Mouse (Mus musculus): ENCODE measurements at regions not wholly inside any gene's neighbourhood (a gene's known extent, or its start where the extent isn't known, plus 50 kb on each side); places are given as distances from the start of the nearest gene placed in this dataset.

DNA sequence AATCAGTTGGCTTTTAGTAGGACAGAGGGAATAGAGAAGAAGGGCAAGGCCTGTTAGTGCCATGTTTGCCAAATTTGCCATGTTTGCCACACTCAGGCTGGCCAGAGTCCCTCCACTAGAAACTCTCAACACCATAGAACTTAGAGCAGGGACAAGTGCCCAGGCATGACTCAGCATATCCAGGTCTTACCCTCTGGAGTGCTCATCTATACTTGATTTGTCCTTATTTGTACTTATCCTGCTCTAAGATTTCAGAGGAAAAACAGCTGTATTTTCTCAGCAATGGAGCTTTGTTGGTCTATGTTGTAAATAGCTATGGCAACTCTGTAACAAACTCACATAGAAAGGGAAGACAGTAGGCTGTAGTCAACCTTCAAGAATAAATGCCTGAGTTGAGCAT is 393.6 kb upstream of the Nrp1 start:
- peak; percentile 5 to 9 for DNase-seq
- intact Hi-C loops (cut with DNase I) = no loop called here

DNA sequence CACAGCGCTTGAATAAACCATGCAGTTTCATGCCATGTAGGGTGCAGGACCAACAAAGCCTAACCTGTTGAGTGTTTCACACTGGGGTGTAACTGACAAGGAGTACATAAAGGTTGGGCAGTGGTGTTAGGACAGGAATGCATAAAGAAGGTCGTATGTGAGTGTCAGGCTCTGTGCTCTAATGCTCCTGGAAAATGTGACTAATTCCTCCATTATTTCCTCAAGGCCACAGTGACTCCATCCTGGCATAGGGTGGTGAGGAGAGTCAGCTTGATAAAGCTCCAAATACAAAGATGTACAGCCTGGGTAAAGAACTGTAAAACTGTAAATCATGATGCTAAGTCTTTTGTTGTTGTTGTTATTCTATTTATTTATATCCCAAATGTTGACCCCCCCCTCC is 393.1 kb upstream of the Nrp1 start:
- intact Hi-C loops (cut with DNase I) = no loop called here
- no peak for DNase-seq

DNA sequence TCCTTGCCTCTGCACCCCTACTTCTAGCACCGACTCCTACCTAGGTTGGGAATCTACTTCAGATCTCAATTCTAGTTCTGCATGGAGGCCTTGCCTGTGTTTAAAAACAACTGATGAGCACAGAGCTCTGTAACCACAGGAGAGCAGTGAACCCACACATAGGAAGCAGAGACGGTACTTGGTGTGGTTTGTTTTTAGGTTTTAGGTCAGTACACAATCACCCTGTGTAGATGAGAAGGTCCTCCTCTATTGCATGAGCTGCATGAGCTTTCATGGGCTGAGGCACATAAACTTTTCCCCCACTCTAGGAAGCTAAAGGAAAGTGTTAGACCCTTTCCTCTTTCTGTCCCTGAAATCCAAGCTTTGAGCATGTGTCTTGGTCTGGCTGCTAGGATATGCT is 390.4 kb upstream of the Nrp1 start:
- intact Hi-C loops (cut with DNase I) = no loop called here
- no peak for DNase-seq

DNA sequence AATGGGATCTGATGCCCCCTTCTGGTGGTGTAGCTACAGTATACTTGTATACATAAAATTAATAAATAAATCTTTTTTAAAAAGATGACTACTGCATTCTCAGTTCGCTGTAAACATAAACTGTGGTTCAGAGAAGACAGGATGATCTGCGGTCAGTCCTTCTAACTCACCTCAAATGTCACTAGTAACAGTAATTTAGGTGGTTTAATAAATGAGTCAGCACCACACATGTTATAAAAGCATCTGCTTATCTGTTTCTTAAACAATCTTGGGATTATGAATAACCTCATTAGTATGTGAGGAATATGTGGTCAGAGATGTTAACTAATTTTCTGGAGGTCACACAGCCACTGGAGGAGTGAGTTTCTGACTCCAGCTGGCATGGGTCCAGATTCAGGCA is 385.2 kb upstream of the Nrp1 start:
- DNase-seq = no peak
- intact Hi-C loops (cut with DNase I) = no loop called here

DNA sequence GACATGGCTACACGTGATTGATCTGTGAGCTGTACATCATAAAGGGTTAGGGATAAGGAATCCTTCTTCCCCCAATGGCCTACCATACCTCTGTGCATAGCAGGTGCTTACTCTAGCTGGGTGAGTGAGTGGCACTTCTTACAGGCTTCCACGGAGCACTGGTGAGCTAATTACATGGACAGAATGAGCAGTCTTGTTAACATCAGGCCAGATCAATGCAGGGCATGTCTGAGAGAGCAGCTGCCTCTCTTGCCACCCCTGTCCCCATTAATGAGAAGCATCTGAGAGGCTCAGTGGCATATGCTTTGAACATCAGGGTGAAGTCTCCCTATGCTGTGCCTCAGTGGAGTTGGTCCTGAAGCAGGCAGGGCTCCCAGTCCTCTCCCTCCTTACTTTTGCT is 380.7 kb upstream of the Nrp1 start:
- DNase-seq = no peak
- intact Hi-C loops (cut with DNase I) = no loop called here

DNA sequence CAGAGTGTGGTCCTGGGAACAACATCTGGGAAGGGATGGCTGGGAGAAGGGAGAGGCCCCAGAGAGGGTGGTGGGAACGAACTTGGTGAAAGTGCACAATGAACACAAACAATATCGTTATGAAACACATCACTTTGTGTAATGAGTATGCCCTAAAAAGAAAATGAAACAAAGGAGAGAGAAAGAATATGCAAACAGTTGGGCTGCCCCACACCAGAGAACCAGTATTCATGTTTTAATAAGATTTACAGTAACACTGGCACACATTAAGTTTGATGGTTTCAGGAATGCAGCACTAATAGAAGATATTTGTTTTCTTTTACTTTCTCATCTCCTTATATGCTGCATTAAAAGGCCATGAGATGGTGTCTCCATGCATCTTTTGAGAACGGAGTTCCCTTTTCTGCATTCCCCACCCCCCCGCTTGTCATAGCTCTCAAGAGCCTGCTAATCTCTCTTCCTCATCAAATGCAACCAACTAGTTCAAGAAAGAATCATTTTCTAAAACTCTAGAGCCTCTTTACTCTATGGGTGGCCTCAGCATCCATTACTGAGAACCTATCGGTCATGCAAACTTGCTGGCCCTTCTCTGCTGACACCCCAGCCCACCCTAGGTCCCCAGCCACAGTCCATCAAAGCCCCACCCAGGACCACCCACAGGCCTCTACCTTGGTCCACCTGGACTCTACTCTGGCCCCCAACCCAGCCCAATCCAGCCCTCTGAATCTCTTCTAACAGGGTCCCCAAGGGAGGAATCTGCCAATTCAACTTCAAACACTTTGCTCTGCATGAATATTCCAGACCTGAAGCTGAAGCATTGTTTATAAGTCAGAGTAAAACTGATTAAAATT is 379.0 kb upstream of the Nrp1 start:
- intact Hi-C loops (cut with DNase I) = no loop called here
- DNase-seq = no peak

DNA sequence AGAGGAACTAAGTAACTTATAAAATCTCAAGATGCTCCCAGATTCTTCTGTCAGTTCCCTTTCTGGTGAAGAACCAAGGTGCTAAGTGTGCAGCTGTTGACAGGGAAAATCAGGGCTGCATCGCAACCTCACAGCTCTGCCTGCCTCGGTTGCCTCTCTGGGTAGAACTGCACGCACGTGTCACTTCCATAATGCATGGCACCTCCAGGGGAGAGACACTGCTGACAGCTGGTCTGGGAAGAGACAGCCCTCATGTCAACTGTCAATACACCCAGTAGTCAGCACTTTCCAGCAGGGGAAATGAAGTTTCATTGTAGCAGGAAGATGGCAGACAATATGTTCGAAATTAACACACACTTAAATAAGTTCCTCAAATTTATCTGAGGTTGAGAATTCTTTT is 376.2 kb upstream of the Nrp1 start:
- intact Hi-C loops (cut with DNase I) = no loop called here
- DNase-seq = no peak

DNA sequence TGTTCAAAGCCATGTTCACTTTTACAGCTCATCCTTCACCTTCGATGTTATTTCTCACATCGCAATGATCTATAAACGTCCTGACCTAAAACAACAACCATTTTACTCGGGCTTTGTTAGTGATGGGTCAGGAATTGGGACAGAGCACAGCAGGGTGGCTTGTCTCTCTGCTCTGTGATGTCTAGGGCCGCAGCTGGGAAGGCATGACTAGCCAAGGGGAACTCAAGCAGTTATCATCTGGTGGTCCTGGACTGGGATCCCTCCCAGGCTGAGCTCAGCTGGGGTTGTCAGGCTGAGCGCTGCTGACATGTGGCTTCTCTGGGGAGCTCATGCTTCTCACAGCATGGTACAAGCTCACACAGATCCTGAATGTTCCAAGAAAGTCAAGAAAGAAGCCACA is 372.8 kb upstream of the Nrp1 start:
- intact Hi-C loops (cut with DNase I) = no loop called here
- peak; percentile 28 to 56 for DNase-seq

DNA sequence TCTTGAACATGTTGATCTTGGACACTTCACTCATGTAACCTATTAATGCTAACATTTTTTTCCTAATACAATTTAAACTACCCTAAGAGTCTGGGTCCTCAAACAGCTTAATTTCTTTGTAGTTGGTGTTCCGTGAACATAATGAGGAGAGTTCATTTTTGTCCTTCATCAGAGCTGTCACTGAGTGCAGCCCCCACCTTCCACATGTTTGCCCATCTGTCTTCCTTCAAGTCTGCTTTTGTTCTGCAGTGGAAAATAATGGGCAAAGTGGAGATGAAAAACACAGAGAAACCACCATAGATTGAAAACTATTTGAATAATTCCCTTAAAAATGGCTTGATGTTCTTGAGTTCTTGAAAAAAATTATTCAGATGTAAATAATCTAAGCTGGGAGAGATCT is 369.5 kb upstream of the Nrp1 start:
- DNase-seq = no peak
- intact Hi-C loops (cut with DNase I) = no loop called here

DNA sequence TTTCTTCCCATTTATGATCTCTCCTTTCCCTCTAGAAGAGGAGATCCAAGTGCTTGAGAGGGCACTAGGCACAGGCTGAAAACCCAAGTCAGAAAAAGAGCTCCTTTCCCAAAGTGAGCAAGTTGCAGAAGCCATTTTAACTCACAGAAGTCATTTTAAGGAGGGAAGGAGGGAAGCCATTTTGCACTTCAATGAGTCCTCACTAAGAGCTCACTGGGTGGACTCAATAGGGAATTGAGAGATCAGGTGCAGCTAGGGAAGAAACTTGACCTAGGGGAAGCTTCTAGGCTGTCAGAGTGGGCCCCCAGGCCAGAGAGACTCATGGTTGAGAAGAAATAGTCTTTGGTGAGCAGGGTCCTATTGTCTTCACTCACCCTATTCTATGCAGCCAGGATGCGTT is 363.5 kb upstream of the Nrp1 start:
- intact Hi-C loops (cut with DNase I) = no loop called here

DNA sequence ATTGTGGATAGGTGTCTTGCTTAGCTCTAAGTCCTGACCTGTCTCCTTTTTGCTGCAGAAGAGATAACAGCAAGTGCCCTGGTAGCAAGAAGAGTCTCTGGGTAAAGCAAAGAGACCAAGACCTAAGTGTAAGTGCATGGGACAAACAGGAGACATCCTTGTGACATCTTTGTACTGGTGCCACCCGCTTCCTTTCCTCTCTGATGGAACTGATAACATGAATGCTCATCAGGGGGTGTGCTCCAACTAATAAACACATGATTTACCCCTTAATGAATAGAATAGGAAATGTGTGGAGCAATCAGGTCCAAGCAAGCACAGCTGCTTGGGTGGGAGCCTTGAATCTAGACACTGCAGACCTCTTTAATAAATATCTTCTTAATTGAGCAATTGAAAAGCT is 362.9 kb upstream of the Nrp1 start:
- no peak for DNase-seq
- intact Hi-C loops (cut with DNase I) = no loop called here

More for the DNA sequence above, 363.5 kb upstream of the Nrp1 start:
- no peak for DNase-seq

DNA sequence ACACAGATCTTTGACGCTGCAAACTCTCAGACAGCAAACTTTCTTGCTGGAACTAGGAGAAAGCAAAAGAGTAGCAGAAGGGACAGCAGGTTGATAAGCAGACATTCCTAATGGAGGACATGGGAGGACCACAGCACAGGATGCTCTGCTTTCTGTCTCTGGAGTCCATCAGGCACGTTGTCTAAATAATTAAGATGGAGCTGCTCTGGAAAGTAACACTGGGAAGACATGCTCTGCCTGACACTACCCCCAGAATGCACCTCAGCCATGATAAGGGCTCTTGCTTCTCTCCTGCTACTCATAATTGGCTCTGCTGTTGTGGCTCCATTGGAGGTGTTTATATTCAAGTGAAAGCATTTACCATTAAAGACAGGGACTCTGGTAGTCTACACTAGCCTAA is 356.0 kb upstream of the Nrp1 start:
- intact Hi-C loops (cut with DNase I) = no loop called here
- no peak for DNase-seq

DNA sequence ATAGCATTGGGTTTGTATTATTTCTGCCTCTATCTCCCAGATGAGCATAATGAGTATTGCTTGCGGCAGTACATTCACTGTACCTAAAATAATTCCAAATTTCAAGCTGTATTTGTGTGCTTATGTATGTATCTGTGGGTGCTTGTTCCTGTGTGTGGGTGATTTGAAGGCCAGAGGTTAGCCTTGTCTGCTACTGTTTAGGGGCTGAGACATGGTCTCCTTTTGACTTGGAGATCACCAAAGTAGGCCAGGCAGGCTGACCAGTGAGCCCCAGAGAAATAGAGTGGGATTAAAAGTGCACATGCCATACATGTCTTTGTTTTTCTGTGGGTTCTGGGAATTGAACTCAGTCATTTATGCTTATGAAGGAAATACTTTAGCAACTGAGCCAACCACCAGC is 355.6 kb upstream of the Nrp1 start:
- intact Hi-C loops (cut with DNase I) = no loop called here
- DNase-seq = no peak

DNA sequence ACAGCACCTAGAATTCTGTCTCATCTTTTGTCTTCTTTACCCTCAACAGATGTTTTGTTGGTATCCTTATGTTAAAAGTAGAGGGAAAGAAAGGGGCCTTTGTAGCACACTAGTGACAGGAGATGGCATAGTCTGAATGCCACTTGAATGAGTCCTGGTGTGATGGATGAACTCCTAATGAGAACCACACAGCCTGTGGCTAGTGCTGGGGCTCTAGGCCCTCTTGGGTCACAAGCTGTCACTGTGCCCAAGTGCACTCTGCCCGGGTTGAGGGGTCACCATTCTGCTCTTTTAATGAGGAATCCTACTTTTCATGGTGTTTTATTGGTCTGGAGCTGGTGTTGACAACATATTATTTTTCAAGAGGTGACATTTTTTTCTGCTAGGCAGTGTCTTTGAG is 355.0 kb upstream of the Nrp1 start:
- intact Hi-C loops (cut with DNase I) = no loop called here
- no peak for DNase-seq

DNA sequence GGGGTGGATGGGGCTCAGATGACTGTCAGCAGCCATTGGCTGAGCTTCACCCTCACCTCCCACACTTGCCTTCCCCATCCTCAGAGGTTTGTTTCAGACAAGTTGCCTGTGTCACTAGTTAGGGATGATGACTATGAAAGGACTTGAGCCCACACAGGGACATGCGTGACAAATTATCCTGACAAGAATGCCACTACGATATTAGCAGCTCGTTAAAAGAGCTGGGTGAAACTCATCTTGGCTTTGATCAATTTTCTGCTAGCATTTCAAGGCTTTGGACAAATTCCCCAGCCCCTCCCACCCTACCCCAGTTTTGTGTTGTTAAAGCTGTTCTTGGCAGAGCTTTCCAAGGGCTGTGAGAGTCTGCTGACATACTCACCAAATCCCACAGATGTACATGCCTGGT is 354.5 kb upstream of the Nrp1 start:
- intact Hi-C loops (cut with DNase I) = no loop called here
- no peak for DNase-seq

DNA sequence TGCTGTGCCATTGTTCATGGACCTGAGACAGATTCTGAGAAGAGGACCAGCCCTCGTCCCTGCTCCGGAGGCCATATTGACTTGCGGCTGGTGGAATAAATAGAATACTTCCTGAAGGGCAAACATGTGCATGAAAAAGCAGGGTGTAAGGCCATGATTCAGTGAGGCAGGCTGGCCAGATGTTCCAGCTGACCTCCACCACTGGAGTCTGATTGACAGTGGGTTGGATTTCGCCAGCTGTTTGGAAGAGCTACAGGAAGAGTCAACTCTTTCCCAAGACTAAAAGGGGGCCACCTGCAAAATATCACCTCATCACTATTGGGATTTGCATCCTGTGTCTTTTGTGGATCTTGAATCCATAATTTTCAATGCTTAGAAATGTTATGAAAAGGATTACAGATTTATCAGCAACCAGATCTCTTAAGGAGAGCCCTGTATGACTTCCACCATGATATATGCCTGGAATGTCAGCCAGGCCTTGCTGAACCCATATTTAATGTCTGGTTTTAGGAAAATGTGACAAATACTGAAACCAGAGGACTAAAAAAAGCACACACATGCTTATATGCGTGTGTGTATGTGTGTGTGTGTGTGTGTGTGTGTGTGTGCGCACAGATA is 348.9 kb upstream of the Nrp1 start:
- DNase-seq = no peak
- intact Hi-C loops (cut with DNase I) = no loop called here

DNA sequence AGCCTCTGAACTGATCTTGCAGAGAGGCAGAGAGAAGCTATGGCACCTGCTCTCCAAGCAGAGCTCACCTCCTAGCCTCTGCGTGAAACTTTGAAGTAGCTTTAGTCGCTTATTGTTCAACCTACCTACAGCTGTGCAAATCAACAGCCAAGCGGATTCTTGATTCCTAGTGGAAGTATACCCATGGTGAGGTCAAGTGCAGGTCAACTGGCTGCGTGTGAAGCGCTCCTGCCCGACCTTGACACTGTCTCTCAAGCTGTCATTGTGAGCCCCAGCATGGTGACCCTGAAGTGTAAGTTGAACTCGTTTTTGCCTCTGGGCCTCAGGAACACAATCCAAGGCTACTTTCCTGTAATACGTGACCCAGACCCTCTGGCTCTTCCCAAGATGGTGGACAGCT is 341.2 kb upstream of the Nrp1 start:
- intact Hi-C loops (cut with DNase I) = no loop called here
- no peak for DNase-seq

DNA sequence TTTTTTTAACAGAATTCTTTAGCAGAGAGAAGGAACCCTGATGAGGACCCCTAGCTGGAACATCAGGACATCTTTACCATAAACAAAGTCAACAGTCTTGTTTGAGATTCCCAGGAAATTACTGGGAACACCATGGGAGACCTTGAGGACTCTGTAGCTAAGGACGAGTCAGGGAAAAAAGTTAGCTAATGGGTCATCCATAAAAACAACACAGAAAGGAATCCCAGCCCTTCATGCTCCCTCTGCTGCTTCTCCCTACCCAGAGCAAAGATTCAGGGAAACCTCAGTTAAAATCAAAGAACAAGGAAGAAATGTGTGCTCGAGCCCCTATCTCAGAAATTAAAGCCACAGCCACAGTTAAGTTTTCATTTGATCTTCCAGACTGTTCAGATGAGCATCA is 334.7 kb upstream of the Nrp1 start:
- DNase-seq = no peak
- intact Hi-C loops (cut with DNase I) = loop anchor here (10.0 kb wide), 1 partner anchor 829 kb away; no protein-coding TSS in a partner anchor

DNA sequence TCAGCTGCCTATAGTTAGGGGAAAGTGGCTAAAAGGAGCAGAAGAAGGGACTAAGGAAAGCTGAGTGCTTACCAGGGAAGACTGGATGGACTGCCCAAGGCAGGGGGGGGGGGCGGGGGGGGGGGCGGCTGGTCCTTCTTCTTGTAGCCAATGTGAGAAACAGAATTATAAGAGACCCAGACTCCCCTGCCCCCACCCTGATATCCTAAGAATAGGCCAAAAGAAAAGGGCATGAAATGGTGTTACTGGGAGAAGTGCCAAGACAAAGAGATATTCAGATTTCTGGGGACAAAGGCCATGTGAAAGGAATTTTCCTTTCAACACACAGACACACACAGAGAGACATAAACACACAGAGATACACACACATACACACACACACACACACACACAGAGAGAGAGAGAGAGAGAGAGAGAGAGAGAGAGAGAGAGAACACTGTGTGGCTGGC is 333.6 kb upstream of the Nrp1 start:
- DNase-seq = peak in 1 of 2 experiments; percentile 29
- intact Hi-C loops (cut with DNase I) = loop anchor here (5.0 to 10.0 kb wide), 2 partner anchors 333 to 830 kb away; partner anchors contain the start of gene Nrp1

DNA sequence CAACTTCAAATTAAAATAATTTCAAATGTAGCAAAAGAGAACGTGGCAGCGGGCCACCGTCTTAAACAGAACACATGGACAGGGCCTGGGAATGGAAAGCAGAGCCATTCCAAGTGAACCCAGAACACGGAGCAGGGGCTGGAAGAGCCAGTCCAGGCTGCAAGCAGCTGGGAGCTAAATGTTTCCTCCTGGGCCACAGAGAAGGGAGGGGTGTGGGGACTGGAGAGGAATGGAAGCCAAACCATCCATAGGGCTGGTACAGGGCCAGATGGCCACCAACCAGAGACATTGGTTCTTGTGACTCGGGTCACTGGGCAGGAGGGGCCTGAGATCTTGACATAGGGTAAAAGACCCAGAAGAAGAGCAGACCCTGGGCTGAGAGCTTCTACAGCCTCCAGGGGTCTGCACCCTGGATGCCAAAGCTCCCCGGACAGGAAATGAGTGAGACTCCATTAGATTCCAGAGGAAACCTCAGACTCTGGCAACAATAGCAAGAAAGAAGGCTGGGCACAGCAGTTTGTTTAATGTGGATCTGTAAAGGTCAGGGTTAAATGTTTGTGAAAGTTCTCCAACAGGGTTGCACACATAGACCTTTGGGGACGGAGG is 333.1 kb upstream of the Nrp1 start:
- intact Hi-C loops (cut with DNase I) = loop anchor here (5.0 to 10.0 kb wide), 2 partner anchors 332 to 831 kb away; partner anchors contain the start of gene Nrp1
- DNase-seq = peak; percentile 75 to 82

DNA sequence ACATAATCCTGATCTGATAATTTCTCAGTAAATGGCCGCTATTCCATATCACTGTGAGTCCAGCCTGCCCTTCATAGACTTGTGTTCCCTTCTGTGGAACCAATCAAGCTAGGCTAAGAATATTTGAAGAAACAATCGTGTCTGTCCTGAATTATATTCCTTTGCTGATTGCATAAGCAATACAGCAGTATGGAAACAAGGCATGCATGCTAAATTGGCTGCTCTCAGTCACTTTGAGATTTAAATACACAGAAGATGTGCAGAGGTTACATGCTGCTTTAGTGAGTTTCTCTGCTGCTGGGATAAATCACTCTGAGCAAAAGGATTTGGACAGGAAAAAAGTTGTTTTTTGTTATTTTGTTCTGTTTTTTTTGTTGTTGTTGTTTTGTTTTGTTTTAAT is 331.4 kb upstream of the Nrp1 start:
- intact Hi-C loops (cut with DNase I) = loop anchor here (5.0 to 10.0 kb wide), 2 partner anchors 330 to 832 kb away; partner anchors contain the start of gene Nrp1
- no peak for DNase-seq

All from heart, postnatal 14 days (tissue).